Mouse (Mus musculus) cerebellum, adult 11-12 months (tissue): ENCODE data around the gene Hoxa11.

Experiments used
- DNase-seq: peaks from one replicate; pipeline ENCODE4 v3.0.0; 2022

Gene Hoxa11

GRCm38 (mm10) chr6:52265306-52265912 lies 19.8 kb upstream of the Hoxa11 start:
- no peak for DNase-seq

- no peak for DNase-seq
These were observed 18.6 kb upstream of the Hoxa11 start for GRCm38 (mm10) chr6:52264106-52264790.

- DNase-seq: no peak
These were observed 17.6 kb upstream of the Hoxa11 start for GRCm38 (mm10) chr6:52263321-52263585.

DNA sequence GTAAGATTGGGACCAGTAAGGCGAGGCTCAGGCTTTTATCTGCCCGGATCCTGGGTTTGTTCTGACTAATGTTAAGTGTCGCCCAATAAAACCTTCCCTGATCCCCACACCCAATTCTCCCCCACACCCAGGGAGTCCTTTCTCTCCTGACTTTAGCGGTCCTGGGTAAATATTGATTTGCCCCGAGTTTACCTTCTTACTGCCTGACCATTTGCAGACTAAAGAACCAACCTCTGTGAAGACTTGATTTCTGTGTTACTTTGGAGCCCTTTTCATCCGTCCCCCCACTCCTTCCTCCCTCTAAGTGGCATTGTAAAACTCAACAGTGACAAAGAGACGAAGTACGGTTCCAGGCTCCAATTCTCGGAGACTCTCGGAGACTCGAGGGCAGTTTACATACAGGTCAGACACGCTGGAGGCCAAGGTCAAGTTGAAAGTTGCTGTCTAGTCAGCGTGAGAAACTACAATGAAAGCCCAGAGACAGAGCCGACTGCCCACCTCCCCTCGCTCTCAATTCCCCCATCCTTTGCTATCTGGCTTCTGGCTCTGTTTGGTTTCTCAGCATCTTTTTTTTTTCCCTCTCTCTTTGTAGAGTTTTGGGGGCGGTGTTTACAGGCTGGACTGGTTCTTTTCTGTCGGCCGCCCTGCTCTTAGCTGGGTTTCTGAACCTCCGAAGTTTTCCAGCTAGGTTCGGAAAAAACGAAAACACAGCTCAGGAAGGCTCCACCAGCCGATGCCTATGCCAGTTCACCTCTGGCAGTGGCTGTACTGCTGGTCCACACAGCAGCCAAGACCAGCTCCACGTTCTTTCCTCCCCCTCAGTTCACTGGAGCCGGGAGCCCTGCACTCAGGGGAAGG lies 17.1 kb upstream of the Hoxa11 start:
- no peak for DNase-seq

DNA sequence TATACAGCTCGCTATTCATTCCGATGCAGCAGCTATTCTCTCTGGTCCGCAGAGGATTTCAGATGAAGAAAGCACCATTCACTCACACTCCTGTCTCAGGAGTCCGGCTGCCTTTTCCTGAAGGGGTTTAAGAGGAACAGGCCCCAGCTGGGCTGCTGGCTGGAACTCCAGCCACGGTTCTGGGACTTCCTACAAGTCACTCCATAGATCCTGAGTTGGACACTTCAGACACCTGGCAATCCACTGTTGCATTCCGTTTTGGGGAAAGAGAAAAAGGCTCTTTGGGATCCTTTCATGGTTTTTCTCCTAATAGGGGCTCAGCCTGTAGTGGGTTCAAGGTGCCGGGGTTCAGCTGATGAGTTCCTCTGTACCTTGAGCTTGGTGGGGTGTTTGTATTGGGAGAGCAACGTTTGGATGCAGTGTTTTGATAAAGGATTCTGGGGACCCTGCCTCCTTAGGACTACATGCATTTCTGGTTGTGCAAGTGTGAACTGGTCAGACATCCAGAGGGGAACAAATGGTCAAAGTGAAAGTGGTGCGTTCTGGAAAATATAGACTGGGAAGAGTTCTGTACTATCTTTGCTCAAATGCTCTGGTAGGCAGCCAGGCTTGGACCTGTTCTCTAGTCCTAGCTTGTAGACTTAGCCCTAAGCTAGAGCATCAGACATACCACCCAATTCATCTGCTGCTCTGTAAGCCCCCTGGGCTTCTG lies 16.3 kb upstream of the Hoxa11 start:
- no peak for DNase-seq

DNA sequence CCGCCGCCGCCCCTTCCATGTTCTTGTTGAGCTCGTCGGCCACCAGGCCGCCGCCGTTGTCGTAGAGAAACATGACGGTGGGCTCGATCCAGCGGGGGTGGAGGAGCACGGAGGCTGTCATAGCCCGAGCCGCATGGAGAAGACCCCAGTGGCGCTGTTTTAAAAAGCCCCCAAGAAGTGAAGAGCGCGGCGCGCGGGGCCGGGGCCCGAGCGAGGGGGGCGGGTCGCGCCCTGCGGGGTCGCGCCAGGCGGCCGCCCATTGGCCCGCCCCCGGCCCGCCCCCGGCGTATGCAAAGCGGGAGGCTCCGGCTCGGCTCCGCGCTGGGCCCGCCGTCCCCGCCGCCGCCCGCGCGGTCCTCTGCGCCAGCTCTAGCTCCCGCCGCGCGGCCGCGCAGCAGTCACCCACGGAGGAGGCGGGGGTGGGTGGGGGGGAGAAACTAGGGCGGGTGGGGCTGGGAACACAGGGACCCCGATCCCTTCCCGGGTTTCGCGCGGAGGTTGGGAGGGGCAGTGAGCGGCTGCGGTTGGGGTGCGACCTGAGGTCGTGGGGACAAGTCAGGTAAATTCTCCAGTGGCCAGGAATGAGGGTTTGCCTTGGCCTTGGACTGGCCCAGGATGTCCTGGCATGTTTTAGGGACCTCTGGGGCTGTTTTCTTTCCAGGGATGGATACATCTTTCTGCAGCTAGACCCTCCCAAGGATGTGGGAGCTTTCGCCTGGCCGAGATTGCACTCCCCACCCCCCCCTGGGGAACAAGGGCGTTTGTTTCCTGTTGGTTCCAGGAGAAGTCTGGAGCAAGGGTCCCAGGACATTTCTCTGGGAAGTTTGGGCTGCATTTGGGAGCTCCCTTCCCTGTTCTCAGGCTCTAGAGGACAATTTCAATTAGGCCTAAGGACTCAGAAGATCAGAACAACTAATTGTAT lies 15.3 kb upstream of the Hoxa11 start, which contains the start of gene Hoxa13:
Hoxa13 (minus strand) TSS at position 227 of the 922 bp plus-strand sequence.
- DNase-seq: no peak

DNA sequence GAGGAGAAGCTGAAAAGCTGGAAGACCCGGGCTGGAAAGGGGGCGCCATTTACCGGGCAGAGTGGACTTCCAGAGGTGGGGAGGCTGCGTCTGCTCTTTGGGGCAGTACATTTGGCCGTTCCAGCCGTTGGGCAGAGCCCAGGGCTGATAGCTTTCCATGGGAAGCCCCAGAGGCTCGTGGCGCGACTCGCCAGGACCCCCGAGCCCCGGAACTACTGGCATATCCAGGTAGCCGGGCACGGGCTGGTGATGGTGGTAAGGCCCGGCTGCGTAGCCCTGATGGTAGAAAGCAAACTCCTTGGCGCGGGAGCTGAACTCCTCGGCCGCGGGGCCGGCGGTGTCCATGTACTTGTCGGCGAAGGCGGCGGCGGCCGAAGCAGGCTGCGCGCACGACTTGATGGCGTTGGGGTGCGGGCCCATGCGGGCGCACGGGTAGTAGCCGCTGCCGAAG lies 14.2 kb upstream of the Hoxa11 start:
- no peak for DNase-seq

GRCm38 (mm10) chr6:52259081-52259790 lies 13.6 kb upstream of the Hoxa11 start:
- no peak for DNase-seq

DNA sequence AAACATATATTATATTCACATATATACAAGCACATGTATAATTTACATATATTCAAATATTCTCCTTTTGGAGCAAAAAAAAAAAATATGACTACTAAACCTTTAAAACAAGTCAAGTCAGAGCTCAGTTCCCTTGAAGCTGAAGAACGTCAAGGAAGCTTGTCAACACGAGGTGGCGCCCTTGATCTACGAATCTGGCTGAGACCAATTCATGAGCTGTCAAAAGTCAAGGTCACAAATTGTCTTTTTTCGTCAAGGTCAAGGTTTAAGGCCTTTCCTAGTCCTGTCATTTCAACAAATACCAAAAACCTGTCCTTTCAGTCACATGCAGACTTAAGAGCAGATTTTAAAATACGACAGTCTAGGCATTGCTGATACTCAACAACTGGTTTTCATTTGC lies 11.3 kb upstream of the Hoxa11 start:
- DNase-seq: peak; percentile 23

- DNase-seq: no peak
These were observed 8.2 kb upstream of the Hoxa11 start for GRCm38 (mm10) chr6:52253511-52254500.

- DNase-seq: no peak
These were observed 7.3 kb upstream of the Hoxa11 start for GRCm38 (mm10) chr6:52252775-52253376.

- DNase-seq: no peak
These were observed 6.6 kb upstream of the Hoxa11 start for GRCm38 (mm10) chr6:52252016-52252774.

- no peak for DNase-seq
These were observed 5.7 kb upstream of the Hoxa11 start for GRCm38 (mm10) chr6:52251177-52251879.

DNA sequence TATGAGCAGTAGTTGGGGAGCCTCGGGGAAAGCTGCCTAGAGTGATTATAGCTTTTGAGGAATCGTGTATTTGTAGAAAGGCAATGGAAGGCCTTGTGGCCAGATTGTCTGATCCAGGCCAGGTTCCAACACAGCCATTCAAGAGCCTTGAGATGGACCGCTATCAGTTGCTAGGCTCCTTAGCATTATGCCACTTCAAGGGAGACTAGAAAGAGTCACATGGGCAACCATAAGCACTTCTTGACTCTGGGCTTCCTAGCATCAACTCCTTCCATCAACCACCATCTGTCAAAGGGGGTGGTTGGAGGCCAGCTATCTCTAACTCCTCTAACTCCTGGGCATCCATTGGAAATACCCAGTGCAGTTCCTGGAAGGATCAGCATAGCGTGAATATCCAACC lies 4.2 kb upstream of the Hoxa11 start:
- DNase-seq: no peak

DNA sequence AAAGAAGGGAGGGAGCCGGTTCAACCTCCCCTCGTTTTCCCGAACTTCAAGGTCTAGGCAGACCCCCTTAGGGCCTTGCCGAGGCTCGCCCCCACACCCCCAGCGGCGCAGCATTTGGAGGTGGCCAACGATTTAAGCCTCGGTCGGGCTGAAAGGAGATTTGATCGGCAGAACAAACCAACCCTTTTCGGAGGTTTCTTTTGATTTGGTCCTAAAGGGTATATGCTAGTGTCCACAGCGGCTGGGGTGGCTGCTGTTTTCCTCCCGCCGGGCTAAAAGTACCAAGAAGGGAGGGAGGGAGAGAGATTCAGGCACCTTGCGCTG lies 3.8 kb upstream of the Hoxa11 start:
- DNase-seq: no peak

GRCm38 (mm10) chr6:52248638-52249414 lies 3.2 kb upstream of the Hoxa11 start:
- DNase-seq: no peak

GRCm38 (mm10) chr6:52247766-52248637 lies 2.4 kb upstream of the Hoxa11 start:
- no peak for DNase-seq
